Mouse (Mus musculus) left cerebral cortex, postnatal 10 days (tissue): ENCODE measurements around the gene Lsm7. TPM values are rescaled to one million over a fixed set of nuclear protein-coding genes. Genes with fewer than 3 reads are reported as not detected.
"Not testable (repeated sequence)": the region's sequence is repeated elsewhere in the genome, so short reads cannot be mapped to it uniquely, and the experiment has no call there.

Experiments
- DNase-seq, 2 experiments: peaks; one replicate each; pipeline ENCODE4 v3.0.0; 2021 to 2022; ENCODE audit warnings: low spot score in 2 of 2, mixed read lengths in 1 of 2; ENCODE audit errors: extremely low spot score in 1 of 2
- intact Hi-C: fragments of 180-260 bp; cut with DNase I; formaldehyde crosslinking; loops from one replicate; pipeline ENCODE4 v1.15.1; 2025
- total RNA-seq, 2 experiments: library from RNA; stranded (reverse); gene quantifications; 2 replicates each; pipeline ENCODE4 v1.2.3; 2021

Gene Lsm7
- total RNA-seq, 2 experiments from 2014 or later = 51.1 to 57.3 TPM

- no peak for DNase-seq
- intact Hi-C loops = no loop called here
Observed at GRCm38 (mm10) chr10:80843087-80843930, 11.7 kb downstream of the Lsm7 start.

- intact Hi-C loops = no loop called here
- DNase-seq = no peak
Observed at GRCm38 (mm10) chr10:80842334-80842733, 12.7 kb downstream of the Lsm7 start.

GRCm38 (mm10) chr10:80841685-80842084 lies 13.3 kb downstream of the Lsm7 start:
- no peak for DNase-seq
- intact Hi-C loops = no loop called here

- no peak for DNase-seq
- intact Hi-C loops = no loop called here
Observed at GRCm38 (mm10) chr10:80839848-80840247, 15.2 kb downstream of the Lsm7 start.

- intact Hi-C loops = no loop called here
- no peak for DNase-seq
Observed at GRCm38 (mm10) chr10:80838346-80838912, 16.6 kb downstream of the Lsm7 start.

- DNase-seq = no peak
- intact Hi-C loops = no loop called here
Observed at GRCm38 (mm10) chr10:80837827-80838226, 17.2 kb downstream of the Lsm7 start.

GRCm38 (mm10) chr10:80836949-80837379 lies 18.0 kb downstream of the Lsm7 start:
- DNase-seq = no peak
- intact Hi-C loops = no loop called here

GRCm38 (mm10) chr10:80835617-80836016 lies 19.4 kb downstream of the Lsm7 start:
- no peak for DNase-seq
- intact Hi-C loops = no loop called here

GRCm38 (mm10) chr10:80832818-80833217 lies 22.2 kb downstream of the Lsm7 start:
- DNase-seq = no peak
- intact Hi-C loops = no loop called here

GRCm38 (mm10) chr10:80831136-80831535 lies 23.9 kb downstream of the Lsm7 start:
- peak in 1 of 2 experiments; percentile 82 for DNase-seq
- intact Hi-C loops = no loop called here

GRCm38 (mm10) chr10:80829359-80830278 lies 25.4 kb downstream of the Lsm7 start:
- intact Hi-C loops = no loop called here
- DNase-seq = no peak

- intact Hi-C loops, DNase-seq: not testable (repeated sequence)
Observed at GRCm38 (mm10) chr10:80828587-80828986, 26.4 kb downstream of the Lsm7 start.

GRCm38 (mm10) chr10:80827870-80828420 lies 27.1 kb downstream of the Lsm7 start:
- intact Hi-C loops = no loop called here
- DNase-seq = no peak

- DNase-seq = no peak
- intact Hi-C loops = no loop called here
Observed at GRCm38 (mm10) chr10:80827063-80827869, 27.7 kb downstream of the Lsm7 start.

GRCm38 (mm10) chr10:80826151-80827062 lies 28.6 kb downstream of the Lsm7 start, which contains the start of gene Oaz1:
Oaz1 (plus strand) TSS chr10:80826656.
- intact Hi-C loops = no loop called here
- peak; percentile 99 for DNase-seq

GRCm38 (mm10) chr10:80824827-80825226 lies 30.2 kb downstream of the Lsm7 start:
- intact Hi-C loops = no loop called here

More at GRCm38 (mm10) chr10:80824827-80825226, 30.2 kb downstream of the Lsm7 start:
- DNase-seq = no peak
